Mouse (Mus musculus) thymus, postnatal 10 days (tissue): ENCODE results near the gene Gm13290.
"Not testable (repeated sequence)": the region's sequence is repeated elsewhere in the genome, so short reads cannot be mapped to it uniquely, and the experiment has no call there.

Experiments used
- DNase-seq, 2 experiments: peaks; one replicate each; pipeline ENCODE4 v3.0.0; 2021; ENCODE audit warnings: low spot score in 2 of 2

Gm13290 gene

DNA sequence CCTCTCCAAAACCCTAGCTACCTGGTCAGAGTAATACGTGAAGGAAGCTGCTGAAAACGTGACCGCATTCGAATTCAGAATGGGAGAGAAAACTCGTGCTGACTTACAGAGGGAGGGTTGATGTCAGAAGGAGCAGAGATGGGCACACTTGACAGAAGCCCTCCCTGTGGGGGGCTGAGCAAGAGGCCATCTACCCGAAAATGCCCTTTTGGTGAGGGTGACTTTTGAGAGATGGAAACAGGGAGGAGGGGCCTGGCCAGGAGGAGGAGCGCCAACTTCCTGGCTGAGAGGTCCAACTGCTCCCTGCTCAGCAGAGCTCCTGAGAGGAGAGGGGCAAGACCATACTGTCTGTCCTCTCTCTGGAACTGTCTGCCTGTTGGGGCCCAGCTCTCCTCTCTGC is 8.2 kb downstream of the Gm13290 start, which contains the start of gene Ifnz:
Ifnz (plus strand) TSS at position 301 of the 400 bp plus-strand sequence.
- not testable (repeated sequence) for DNase-seq

DNA sequence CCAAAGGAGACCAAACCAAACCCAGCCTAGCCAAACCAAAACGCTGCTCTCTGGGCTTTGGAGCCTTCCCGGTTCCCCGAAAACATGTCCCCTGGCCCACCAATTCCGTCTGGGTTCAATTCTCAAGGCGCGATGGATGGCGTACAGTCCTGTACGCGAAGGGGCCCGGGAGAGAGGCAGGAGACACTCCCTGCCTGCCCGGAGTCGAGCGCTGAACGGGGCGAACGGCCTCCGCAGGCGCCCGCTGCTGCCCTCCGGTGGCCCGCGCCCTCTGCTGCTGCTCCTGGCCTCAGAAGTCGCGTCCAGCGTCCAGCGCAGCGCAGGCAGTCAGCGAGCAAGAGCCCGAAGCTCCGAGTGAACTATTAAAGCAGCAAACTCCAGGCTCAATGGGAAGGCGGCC is 8.7 kb downstream of the Gm13290 start:
- not testable (repeated sequence) for DNase-seq

DNA sequence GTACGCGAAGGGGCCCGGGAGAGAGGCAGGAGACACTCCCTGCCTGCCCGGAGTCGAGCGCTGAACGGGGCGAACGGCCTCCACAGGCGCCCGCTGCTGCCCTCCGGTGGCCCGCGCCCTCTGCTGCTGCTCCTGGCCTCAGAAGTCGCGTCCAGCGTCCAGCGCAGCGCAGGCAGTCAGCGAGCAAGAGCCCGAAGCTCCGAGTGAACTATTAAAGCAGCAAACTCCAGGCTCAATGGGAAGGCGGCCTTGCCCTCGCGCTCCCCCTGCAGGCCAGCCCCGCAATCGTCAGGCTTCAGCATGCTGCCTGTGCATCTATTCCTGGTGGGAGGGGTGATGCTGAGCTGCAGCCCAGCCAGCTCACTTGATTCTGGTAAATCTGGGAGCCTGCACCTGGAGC is 11.8 kb downstream of the Gm13290 start, which contains the start of gene Gm13276:
Gm13276 (plus strand) TSS at position 301 of the 400 bp plus-strand sequence.
- not testable (repeated sequence) for DNase-seq

DNA sequence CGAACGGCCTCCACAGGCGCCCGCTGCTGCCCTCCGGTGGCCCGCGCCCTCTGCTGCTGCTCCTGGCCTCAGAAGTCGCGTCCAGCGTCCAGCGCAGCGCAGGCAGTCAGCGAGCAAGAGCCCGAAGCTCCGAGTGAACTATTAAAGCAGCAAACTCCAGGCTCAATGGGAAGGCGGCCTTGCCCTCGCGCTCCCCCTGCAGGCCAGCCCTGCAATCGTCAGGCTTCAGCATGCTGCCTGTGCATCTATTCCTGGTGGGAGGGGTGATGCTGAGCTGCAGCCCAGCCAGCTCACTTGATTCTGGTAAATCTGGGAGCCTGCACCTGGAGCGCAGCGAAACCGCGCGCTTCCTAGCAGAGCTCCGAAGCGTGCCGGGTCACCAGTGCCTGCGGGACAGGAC is 14.8 kb downstream of the Gm13290 start, which contains the start of gene Gm13277:
Gm13277 (plus strand) TSS at position 231 of the 400 bp plus-strand sequence.
- peak; percentile 61 to 66 for DNase-seq

DNA sequence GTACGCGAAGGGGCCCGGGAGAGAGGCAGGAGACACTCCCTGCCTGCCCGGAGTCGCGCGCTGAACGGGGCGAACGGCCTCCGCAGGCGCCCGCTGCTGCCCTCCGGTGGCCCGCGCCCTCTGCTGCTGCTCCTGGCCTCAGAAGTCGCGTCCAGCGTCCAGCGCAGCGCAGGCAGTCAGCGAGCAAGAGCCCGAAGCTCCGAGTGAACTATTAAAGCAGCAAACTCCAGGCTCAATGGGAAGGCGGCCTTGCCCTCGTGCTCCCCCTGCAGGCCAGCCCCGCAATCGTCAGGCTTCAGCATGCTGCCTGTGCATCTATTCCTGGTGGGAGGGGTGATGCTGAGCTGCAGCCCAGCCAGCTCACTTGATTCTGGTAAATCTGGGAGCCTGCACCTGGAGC is 17.6 kb downstream of the Gm13290 start, which contains the start of gene Gm13278:
Gm13278 (plus strand) TSS at position 301 of the 400 bp plus-strand sequence.
- DNase-seq, result not testable (repeated sequence)

DNA sequence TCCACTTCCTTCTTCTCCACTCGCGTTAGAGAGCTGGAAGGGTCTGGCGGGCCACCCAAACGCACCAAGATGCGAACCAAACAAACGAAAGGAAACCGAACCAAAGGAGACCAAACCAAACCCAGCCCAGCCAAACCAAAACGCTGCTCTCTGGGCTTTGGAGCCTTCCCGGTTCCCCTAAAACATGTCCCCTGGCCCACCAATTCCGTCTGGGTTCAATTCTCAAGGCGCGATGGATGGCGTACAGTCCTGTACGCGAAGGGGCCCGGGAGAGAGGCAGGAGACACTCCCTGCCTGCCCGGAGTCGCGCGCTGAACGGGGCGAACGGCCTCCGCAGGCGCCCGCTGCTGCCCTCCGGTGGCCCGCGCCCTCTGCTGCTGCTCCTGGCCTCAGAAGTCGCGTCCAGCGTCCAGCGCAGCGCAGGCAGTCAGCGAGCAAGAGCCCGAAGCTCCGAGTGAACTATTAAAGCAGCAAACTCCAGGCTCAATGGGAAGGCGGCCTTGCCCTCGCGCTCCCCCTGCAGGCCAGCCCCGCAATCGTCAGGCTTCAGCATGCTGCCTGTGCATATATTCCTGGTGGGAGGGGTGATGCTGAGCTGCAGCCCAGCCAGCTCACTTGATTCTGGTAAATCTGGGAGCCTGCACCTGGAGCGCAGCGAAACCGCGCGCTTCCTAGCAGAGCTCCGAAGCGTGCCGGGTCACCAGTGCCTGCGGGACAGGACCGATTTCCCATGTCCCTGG is 20.5 kb downstream of the Gm13290 start, which contains the start of gene Gm13275:
Gm13275 (plus strand) TSS at position 552 of the 740 bp plus-strand sequence.
- peak; percentile 57 to 69 for DNase-seq

DNA sequence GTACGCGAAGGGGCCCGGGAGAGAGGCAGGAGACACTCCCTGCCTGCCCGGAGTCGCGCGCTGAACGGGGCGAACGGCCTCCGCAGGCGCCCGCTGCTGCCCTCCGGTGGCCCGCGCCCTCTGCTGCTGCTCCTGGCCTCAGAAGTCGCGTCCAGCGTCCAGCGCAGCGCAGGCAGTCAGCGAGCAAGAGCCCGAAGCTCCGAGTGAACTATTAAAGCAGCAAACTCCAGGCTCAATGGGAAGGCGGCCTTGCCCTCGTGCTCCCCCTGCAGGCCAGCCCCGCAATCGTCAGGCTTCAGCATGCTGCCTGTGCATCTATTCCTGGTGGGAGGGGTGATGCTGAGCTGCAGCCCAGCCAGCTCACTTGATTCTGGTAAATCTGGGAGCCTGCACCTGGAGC is 23.5 kb downstream of the Gm13290 start, which contains the start of gene Gm13279:
Gm13279 (plus strand) TSS at position 301 of the 400 bp plus-strand sequence.
- DNase-seq, result not testable (repeated sequence)

DNA sequence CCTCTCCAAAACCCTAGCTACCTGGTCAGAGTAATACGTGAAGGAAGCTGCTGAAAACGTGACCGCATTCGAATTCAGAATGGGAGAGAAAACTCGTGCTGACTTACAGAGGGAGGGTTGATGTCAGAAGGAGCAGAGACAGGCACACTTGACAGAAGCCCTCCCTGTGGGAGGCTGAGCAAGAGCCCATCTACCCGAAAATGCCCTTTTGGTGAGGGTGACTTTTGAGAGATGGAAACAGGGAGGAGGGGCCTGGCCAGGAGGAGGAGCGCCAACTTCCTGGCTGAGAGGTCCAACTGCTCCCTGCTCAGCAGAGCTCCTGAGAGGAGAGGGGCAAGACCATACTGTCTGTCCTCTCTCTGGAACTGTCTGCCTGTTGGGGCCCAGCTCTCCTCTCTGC is 25.7 kb downstream of the Gm13290 start, which contains the start of gene Gm13285:
Gm13285 (plus strand) TSS at position 301 of the 400 bp plus-strand sequence.
- not testable (repeated sequence) for DNase-seq

DNA sequence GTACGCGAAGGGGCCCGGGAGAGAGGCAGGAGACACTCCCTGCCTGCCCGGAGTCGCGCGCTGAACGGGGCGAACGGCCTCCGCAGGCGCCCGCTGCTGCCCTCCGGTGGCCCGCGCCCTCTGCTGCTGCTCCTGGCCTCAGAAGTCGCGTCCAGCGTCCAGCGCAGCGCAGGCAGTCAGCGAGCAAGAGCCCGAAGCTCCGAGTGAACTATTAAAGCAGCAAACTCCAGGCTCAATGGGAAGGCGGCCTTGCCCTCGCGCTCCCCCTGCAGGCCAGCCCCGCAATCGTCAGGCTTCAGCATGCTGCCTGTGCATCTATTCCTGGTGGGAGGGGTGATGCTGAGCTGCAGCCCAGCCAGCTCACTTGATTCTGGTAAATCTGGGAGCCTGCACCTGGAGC is 29.3 kb downstream of the Gm13290 start, which contains the start of gene Gm13287:
Gm13287 (plus strand) TSS at position 301 of the 400 bp plus-strand sequence.
- not testable (repeated sequence) for DNase-seq

DNA sequence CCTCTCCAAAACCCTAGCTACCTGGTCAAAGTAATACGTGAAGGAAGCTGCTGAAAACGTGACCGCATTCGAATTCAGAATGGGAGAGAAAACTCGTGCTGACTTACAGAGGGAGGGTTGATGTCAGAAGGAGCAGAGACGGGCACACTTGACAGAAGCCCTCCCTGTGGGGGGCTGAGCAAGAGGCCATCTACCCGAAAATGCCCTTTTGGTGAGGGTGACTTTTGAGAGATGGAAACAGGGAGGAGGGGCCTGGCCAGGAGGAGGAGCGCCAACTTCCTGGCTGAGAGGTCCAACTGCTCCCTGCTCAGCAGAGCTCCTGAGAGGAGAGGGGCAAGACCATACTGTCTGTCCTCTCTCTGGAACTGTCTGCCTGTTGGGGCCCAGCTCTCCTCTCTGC is 31.6 kb downstream of the Gm13290 start, which contains the start of gene Gm13288:
Gm13288 (plus strand) TSS at position 301 of the 400 bp plus-strand sequence.
- not testable (repeated sequence) for DNase-seq

DNA sequence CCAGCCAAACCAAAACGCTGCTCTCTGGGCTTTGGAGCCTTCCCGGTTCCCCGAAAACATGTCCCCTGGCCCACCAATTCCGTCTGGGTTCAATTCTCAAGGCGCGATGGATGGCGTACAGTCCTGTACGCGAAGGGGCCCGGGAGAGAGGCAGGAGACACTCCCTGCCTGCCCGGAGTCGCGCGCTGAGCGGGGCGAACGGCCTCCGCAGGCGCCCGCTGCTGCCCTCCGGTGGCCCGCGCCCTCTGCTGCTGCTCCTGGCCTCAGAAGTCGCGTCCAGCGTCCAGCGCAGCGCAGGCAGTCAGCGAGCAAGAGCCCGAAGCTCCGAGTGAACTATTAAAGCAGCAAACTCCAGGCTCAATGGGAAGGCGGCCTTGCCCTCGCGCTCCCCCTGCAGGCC is 32.1 kb downstream of the Gm13290 start:
- DNase-seq, result not testable (repeated sequence)

DNA sequence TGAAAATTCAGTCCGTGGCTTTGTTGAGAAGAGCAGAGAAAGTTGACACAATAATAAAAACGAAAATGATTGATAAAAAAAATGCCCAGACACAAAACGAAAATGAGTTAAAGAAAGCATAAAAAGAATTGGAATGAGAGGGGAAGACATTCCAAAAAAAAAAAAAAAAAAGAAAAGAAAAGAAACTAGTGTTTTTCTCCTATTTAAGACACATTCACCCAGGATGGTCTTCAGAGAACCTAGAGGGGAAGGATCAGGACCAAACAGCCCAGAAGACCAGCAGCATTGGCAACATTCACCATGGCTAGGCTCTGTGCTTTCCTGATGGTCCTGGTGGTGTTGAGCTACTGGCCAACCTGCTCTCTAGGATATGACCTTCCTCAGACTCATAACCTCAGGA is 42.3 kb downstream of the Gm13290 start, which contains the start of gene Ifna7:
Ifna7 (plus strand) TSS at position 301 of the 400 bp plus-strand sequence.
- DNase-seq, result no peak

DNA sequence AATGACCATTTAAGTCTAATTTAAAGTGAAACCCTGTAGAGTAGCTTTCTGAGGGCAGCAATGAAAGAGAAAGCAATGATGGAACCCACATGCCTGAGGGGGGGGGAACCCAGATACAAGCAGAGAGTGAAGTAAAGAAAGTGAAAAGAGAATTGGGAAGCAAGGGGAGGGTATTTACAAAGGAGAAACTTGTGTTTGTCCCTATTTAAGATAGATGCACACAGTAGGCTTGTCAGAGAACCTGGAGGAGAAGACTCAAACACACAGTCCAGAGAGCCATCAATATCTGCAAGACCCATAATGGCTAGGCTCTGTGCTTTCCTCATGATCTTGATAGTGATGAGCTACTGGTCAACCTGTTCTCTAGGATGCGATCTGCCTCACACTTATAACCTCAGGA is 46.0 kb downstream of the Gm13290 start, which contains the start of gene Ifna11:
Ifna11 (plus strand) TSS at position 301 of the 400 bp plus-strand sequence.
- no peak for DNase-seq

DNA sequence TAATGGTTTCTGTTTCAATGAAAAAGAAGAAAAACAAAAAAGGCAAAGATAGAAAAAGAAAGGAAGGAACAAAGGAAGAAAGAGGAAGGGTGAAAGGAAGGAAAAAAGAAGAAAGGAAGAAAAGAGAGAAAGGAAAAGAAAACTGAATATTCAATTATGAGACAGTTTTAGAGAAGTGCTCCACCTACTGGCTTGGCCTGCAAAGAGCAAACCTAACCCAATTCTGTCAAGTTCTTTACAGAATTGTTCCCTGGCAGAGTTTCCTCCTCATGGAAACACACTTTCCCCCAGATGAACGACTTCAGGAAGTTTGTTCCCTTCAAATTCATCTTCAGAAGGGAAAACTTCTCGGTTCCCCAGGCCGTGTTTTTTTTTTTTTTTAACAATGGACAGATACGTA is 49.4 kb downstream of the Gm13290 start:
- DNase-seq, result peak in 1 of 2 experiments; percentile 22
